Mouse (Mus musculus): ENCODE results near the gene Msh4. TPM values are rescaled to one million over a fixed set of nuclear protein-coding genes. Genes with fewer than 3 reads are reported as not detected.

Msh4 gene
- 0.17 and 0.35 TPM in 2 replicates for polyA plus RNA-seq (2014; fragmentation: Nextera tagmentation; extraction: Ambion mirVana)

DNA sequence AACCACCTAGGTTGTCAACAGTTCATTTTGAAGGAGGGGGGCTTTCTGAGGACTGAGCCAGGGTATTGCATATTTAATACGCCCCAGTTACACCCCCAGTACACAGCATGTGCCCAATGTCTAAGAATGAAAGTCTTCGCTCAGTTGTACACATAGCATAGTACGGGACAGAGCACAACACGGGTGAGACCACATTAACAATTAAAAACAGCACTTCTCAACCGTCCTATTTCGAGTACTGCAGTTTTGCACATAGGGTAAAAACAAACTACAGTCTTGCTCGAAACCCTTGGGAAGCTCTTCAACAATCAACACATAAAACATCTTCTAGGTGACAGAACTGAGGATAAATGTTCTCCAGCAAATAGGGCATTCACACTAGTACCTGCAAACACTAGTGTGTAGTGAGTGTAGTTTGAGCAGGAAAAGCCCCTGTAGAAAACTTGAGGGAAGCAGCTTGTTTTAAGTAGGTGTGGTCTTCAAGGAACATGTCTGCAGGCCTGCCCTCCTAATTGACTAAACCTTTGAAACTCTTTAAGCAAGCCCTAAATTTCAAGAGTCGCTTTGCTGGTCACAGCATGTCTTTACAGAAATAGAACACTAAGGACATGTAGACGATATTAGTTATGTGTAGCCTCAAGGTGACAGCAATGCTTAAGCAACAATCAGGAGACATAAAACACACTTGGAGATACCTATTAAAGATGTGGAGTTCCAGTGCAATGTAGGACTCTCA is at the start of gene Msh4:
Gene Msh4, minus strand, starts transcription at position 3 of the 736 bp plus-strand sequence.
- H3K4me1 ChIP-seq (ENCODE audit: control insufficient read depth, insufficient read depth, low read length): peaks cover 22% of the 10 kb centered on the region
- peaks cover 78% of the 10 kb centered on the region for H3K36me3 ChIP-seq (ENCODE audit: control insufficient read depth, insufficient read depth, low read length)
- no peak within 1 kb of the TSS for H3K4me2 ChIP-seq (replicated peaks; ENCODE audit: low read depth, low read length)
- no peak within 1 kb of the TSS for H3K9ac ChIP-seq (ENCODE audit: low read depth, low read length)
- H3K27me3 ChIP-seq (ENCODE audit: control insufficient read depth, insufficient read depth, low read length): no peaks in the 10 kb centered on the region
- ATAC-seq (ENCODE audit: low FRiP score, low TSS enrichment): 0 out of 2 replicates have a peak, but pooled peaks have one; percentile 10
- no peak within 1 kb of the TSS for H3K4me3 ChIP-seq (ENCODE audit: low read length)
- 91% methylated on average over 9 of the region's 9 CpGs for WGBS
- H3K9me3 ChIP-seq (ENCODE audit: control insufficient read depth, low read length): no peaks in the 10 kb centered on the region
- H3K27ac ChIP-seq (ENCODE audit: low read depth, low read length): no peak within 1 kb of the TSS

- H3K4me2 ChIP-seq (replicated peaks; ENCODE audit: low read depth, low read length): no peak overlapping the region
- H3K4me1 ChIP-seq (ENCODE audit: control insufficient read depth, insufficient read depth, low read length): peaks cover under 1% of the 10 kb centered on the region; the same call in 1 of the 2 replicates
- no peak overlapping the region for H3K27ac ChIP-seq (ENCODE audit: low read depth, low read length)
- H3K9me3 ChIP-seq (ENCODE audit: control insufficient read depth, low read length): no peaks in the 10 kb centered on the region
- no peak overlapping the region for H3K4me3 ChIP-seq (ENCODE audit: low read length)
- no peaks in the 10 kb centered on the region for H3K36me3 ChIP-seq (ENCODE audit: control insufficient read depth, insufficient read depth, low read length)
- 67% methylated on average over 2 of the region's 2 CpGs for WGBS
- no peak overlapping the region for H3K9ac ChIP-seq (ENCODE audit: low read depth, low read length)
- ATAC-seq (ENCODE audit: low FRiP score, low TSS enrichment): no peak
- H3K27me3 ChIP-seq (ENCODE audit: control insufficient read depth, insufficient read depth, low read length): no peaks in the 10 kb centered on the region
These were observed 42.2 kb upstream of the Msh4 start for GRCm38 (mm10) chr3:153948176-153948575.

GRCm38 (mm10) chr3:153947271-153947670 is 41.3 kb upstream of the Msh4 start:
- Histone ChIP-seq H3K27ac (ENCODE audit: low read depth, low read length) (no peak overlapping the region), H3K9ac (ENCODE audit: low read depth, low read length) (no peak overlapping the region), H3K4me1 (ENCODE audit: control insufficient read depth, insufficient read depth, low read length) (peaks cover 6% of the 10 kb centered on the region), H3K36me3 (ENCODE audit: control insufficient read depth, insufficient read depth, low read length) (no peaks in the 10 kb centered on the region), H3K4me2 (replicated peaks; ENCODE audit: low read depth, low read length) (no peak overlapping the region), H3K9me3 (ENCODE audit: control insufficient read depth, low read length) (no peaks in the 10 kb centered on the region), H3K27me3 (ENCODE audit: control insufficient read depth, insufficient read depth, low read length) (no peaks in the 10 kb centered on the region), H3K4me3 (ENCODE audit: low read length) (no peak overlapping the region)
- ATAC-seq (ENCODE audit: low FRiP score, low TSS enrichment): no peak
- WGBS: 82% methylated on average over 4 of the region's 4 CpGs

DNA sequence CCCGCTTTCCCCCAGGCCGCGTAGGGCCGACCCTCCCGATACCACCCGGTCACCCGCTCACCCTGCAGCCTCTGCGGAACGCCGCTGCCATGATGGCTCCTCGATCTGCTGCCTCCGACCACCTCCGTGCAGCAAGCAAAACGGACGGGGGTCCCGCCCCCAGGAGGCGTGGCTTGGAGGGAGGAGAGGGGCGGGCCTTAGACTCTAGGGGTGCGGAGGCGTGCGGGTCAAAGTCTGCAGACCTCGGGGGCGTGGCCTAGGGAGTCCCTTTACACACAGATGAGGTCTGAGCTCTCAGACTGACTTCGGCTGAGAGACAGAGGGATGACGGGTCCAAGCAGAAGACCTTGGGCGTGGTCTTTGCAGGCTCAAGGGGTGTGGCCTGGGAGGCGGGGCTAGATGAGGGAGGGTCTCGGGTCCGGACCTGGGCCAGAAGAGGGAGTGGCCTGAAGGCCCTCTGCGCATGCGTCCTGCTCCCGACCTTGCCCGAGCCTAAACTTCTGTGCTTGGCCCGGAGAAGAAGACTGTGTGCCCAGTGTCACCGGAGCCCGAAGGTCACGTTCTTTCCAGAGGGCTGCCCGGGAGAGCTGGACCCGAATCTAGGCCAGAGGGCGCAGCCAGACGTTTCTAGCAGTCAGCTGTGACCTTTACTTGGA is 38.5 kb upstream of the Msh4 start, which contains the start of gene Acadm:
Gene Acadm, minus strand, starts transcription at position 298 of the 656 bp plus-strand sequence.
- Histone ChIP-seq H3K4me1 (ENCODE audit: control insufficient read depth, insufficient read depth, low read length) (peaks cover 6% of the 10 kb centered on the region), H3K4me2 (replicated peaks; ENCODE audit: low read depth, low read length) (peak within 1 kb of the TSS; percentile 52), H3K9ac (ENCODE audit: low read depth, low read length) (peak within 1 kb of the TSS; percentile 78), H3K4me3 (ENCODE audit: low read length) (peak within 1 kb of the TSS; percentile 82), H3K36me3 (ENCODE audit: control insufficient read depth, insufficient read depth, low read length) (peaks cover 11% of the 10 kb centered on the region; the same call in 1 of the 2 replicates), H3K9me3 (ENCODE audit: control insufficient read depth, low read length) (no peaks in the 10 kb centered on the region), H3K27ac (ENCODE audit: low read depth, low read length) (peak within 1 kb of the TSS; percentile 77), H3K27me3 (ENCODE audit: control insufficient read depth, insufficient read depth, low read length) (no peaks in the 10 kb centered on the region)
- ATAC-seq (ENCODE audit: low FRiP score, low TSS enrichment): peak; percentile 99
- under 1% methylated on average over 41 of the region's 41 CpGs for WGBS

DNA sequence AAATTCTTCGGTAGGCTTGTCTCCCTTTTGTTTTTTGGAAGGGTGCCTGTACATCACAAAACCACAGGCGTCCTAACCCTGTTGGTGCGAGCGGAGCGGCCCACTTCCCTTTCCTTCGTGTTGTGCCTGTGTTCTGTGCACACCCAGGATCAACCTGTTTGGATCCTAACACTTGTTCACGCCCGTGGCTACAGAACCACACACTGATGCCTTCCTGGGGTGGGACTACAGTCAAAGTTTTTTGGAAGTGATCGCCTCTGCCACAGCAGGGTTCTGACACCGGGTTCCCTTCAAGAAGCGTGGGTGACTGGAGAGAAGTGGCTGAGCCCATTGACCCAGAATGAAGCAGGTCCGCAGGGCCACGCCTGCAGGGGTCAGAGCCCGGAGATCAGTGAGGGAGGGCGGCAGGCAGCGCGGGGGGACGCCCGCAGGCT is 38.0 kb upstream of the Msh4 start:
- under 1% methylated on average over 19 of the region's 19 CpGs for WGBS
- Histone ChIP-seq H3K27me3 (ENCODE audit: control insufficient read depth, insufficient read depth, low read length) (no peaks in the 10 kb centered on the region), H3K9me3 (ENCODE audit: control insufficient read depth, low read length) (no peaks in the 10 kb centered on the region), H3K4me1 (ENCODE audit: control insufficient read depth, insufficient read depth, low read length) (peaks cover 6% of the 10 kb centered on the region), H3K4me3 (ENCODE audit: low read length) (peak overlapping the region; percentile 82), H3K36me3 (ENCODE audit: control insufficient read depth, insufficient read depth, low read length) (peaks cover 11% of the 10 kb centered on the region; the same call in 1 of the 2 replicates), H3K9ac (ENCODE audit: low read depth, low read length) (peak overlapping the region; percentile 78), H3K4me2 (replicated peaks; ENCODE audit: low read depth, low read length) (peak overlapping the region; percentile 52), H3K27ac (ENCODE audit: low read depth, low read length) (peak overlapping the region; percentile 77)
- peak; percentile 29; the same call in 1 of the 2 replicates for ATAC-seq (ENCODE audit: low FRiP score, low TSS enrichment)

- ATAC-seq (ENCODE audit: low FRiP score, low TSS enrichment): no peak
- 29% methylated on average over 12 of the region's 12 CpGs for WGBS
- H3K4me3 ChIP-seq (ENCODE audit: low read length): peak overlapping the region; percentile 82
- no peak overlapping the region for H3K27ac ChIP-seq (ENCODE audit: low read depth, low read length)
- H3K9ac ChIP-seq (ENCODE audit: low read depth, low read length): no peak overlapping the region
- H3K9me3 ChIP-seq (ENCODE audit: control insufficient read depth, low read length): no peaks in the 10 kb centered on the region
- H3K4me1 ChIP-seq (ENCODE audit: control insufficient read depth, insufficient read depth, low read length): peaks cover 6% of the 10 kb centered on the region
- no peaks in the 10 kb centered on the region for H3K27me3 ChIP-seq (ENCODE audit: control insufficient read depth, insufficient read depth, low read length)
- peaks cover 14% of the 10 kb centered on the region; the same call in 1 of the 2 replicates for H3K36me3 ChIP-seq (ENCODE audit: control insufficient read depth, insufficient read depth, low read length)
- peak overlapping the region; percentile 52 for H3K4me2 ChIP-seq (replicated peaks; ENCODE audit: low read depth, low read length)
These were observed 37.2 kb upstream of the Msh4 start for GRCm38 (mm10) chr3:153943003-153943640.

DNA sequence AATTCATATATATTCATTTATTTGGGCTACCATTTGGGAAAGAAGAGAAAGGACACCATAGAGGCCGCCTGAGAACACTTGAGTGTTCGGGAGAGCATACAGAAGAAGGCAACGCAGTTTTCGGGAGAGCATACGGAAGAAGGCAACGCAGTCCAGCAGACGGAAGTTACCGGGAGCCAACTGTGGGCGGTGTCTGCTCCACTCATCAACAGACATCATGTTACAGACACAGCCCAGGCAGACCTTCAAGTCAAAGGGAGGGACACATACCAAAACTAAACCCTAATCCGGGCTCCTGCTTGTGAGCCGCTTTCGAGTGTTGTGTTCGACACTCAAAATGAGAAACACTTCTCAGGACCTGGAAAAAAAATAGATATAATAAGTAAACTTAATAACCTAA is 35.7 kb upstream of the Msh4 start:
- no peak for ATAC-seq (ENCODE audit: low FRiP score, low TSS enrichment)
- Histone ChIP-seq H3K4me2 (replicated peaks; ENCODE audit: low read depth, low read length) (no peak overlapping the region), H3K4me3 (ENCODE audit: low read length) (no peak overlapping the region), H3K9ac (ENCODE audit: low read depth, low read length) (no peak overlapping the region), H3K4me1 (ENCODE audit: control insufficient read depth, insufficient read depth, low read length) (peaks cover 6% of the 10 kb centered on the region), H3K36me3 (ENCODE audit: control insufficient read depth, insufficient read depth, low read length) (peaks cover 26% of the 10 kb centered on the region), H3K27me3 (ENCODE audit: control insufficient read depth, insufficient read depth, low read length) (no peaks in the 10 kb centered on the region), H3K9me3 (ENCODE audit: control insufficient read depth, low read length) (no peaks in the 10 kb centered on the region), H3K27ac (ENCODE audit: low read depth, low read length) (no peak overlapping the region)
- 93% methylated on average over 13 of the region's 13 CpGs for WGBS

GRCm38 (mm10) chr3:153940486-153940885 is 34.5 kb upstream of the Msh4 start:
- Histone ChIP-seq H3K27me3 (ENCODE audit: control insufficient read depth, insufficient read depth, low read length) (no peaks in the 10 kb centered on the region), H3K4me1 (ENCODE audit: control insufficient read depth, insufficient read depth, low read length) (peaks cover 6% of the 10 kb centered on the region), H3K9ac (ENCODE audit: low read depth, low read length) (no peak overlapping the region), H3K4me2 (replicated peaks; ENCODE audit: low read depth, low read length) (no peak overlapping the region), H3K9me3 (ENCODE audit: control insufficient read depth, low read length) (no peaks in the 10 kb centered on the region), H3K27ac (ENCODE audit: low read depth, low read length) (no peak overlapping the region), H3K4me3 (ENCODE audit: low read length) (no peak overlapping the region), H3K36me3 (ENCODE audit: control insufficient read depth, insufficient read depth, low read length) (peaks cover 34% of the 10 kb centered on the region)
- no peak for ATAC-seq (ENCODE audit: low FRiP score, low TSS enrichment)
- WGBS: 92% methylated on average over 9 of the region's 9 CpGs

All from kidney, embryonic 14.5 days (tissue).